Mouse (Mus musculus) liver, embryonic 11.5 days (tissue): ENCODE data around the gene Bco1. TPM values are rescaled to one million over a fixed set of nuclear protein-coding genes. Genes with fewer than 3 reads are reported as not detected.

Source experiments
- ATAC-seq: fragments of 200-750 bp; cut with Nextera tagmentation; replicated peaks from 2 replicates; pipeline ENCODE4 v1.8.0; 2017; ENCODE audit warnings: moderate number of reproducible peaks, mild to moderate bottlenecking, moderate TSS enrichment, moderate library complexity; ENCODE audit not compliant: low FRiP score
- DNase-seq: peaks from one replicate; pipeline ENCODE4 v3.0.0-alpha.2; 2017; ENCODE audit warnings: low spot score
- H3K27ac ChIP-seq: fragments of 300-500 bp; sonication (generic); 2 replicates; pipeline ENCODE4 v1.5.1; 2014; ENCODE audit warnings: mild to moderate bottlenecking, low read depth, low read length, control low read depth
- H3K27me3 ChIP-seq: fragments of 300-500 bp; sonication (generic); replicated peaks from 2 replicates; pipeline ENCODE4 v1.6.1; 2014; ENCODE audit warnings: low read length, mixed read lengths; ENCODE audit not compliant: control insufficient read depth, insufficient read depth
- H3K36me3 ChIP-seq: fragments of 300-500 bp; sonication (generic); 2 replicates; pipeline ENCODE4 v1.6.1; 2014; ENCODE audit warnings: mild to moderate bottlenecking, low read length, moderate library complexity, mixed read lengths; ENCODE audit not compliant: control insufficient read depth, insufficient read depth
- H3K4me1 ChIP-seq: fragments of 300-500 bp; sonication (generic); replicated peaks from 2 replicates; pipeline ENCODE4 v1.6.1; 2014; ENCODE audit warnings: low read length, mixed read lengths; ENCODE audit not compliant: control insufficient read depth, insufficient read depth
- H3K4me2 ChIP-seq: fragments of 300-500 bp; sonication (generic); 2 replicates; pipeline ENCODE4 v1.6.1; 2014; ENCODE audit warnings: mild to moderate bottlenecking, control low read depth, moderate library complexity
- H3K4me3 ChIP-seq: fragments of 300-500 bp; sonication (generic); 2 replicates; pipeline ENCODE4 v1.5.1; 2014; ENCODE audit warnings: low read depth, low read length, control low read depth
- H3K9ac ChIP-seq: fragments of 300-500 bp; sonication (generic); 2 replicates; pipeline ENCODE4 v1.6.1; 2014; ENCODE audit warnings: low read depth, low read length, control low read depth
- H3K9me3 ChIP-seq: fragments of 300-500 bp; sonication (generic); 2 replicates; pipeline ENCODE4 v1.6.1; 2016; ENCODE audit warnings: low read length, inconsistent platforms, mixed read lengths; ENCODE audit not compliant: control insufficient read depth
- WGBS: fragments of 180-500 bp; shearing (Covaris S2); extraction: QIAGEN DNeasy Blood & Tissue Kit; methylation state at CpG from one replicate; pipeline ENCODE4 v1.1.7; 2014; 5-methylcytosine and 5-hydroxymethylcytosine counted together
- polyA plus RNA-seq: library from polyadenylated mRNA; unstranded; fragments of >200 nt; fragmentation: Nextera tagmentation; extraction: Ambion mirVana; gene quantifications from 2 replicates; pipeline ENCODE4 v1.2.1, GENCODE M21; 2014

Gene Bco1
- polyA plus RNA-seq: 11.3 and 11.9 TPM in 2 replicates

- no peak within 1 kb of the TSS for H3K27ac ChIP-seq
- H3K36me3 ChIP-seq: no peaks in the 10 kb centered on the region
- peak within 1 kb of the TSS; percentile 42 for H3K4me2 ChIP-seq
- 0 out of 2 replicates have a peak within 1 kb of the TSS, but pooled peaks have one; percentile 23 for H3K4me3 ChIP-seq
- 75% methylated on average over 12 of the region's 12 CpGs for WGBS
- no peak within 1 kb of the TSS for H3K9ac ChIP-seq
- no peaks in the 10 kb centered on the region for H3K27me3 ChIP-seq
- ATAC-seq: no peak; the same call in 1 of the 2 replicates
- H3K9me3 ChIP-seq: no peaks in the 10 kb centered on the region
- peaks cover under 1% of the 10 kb centered on the region; the same call in 1 of the 2 replicates for H3K4me1 ChIP-seq
- DNase-seq: no peak
These were observed at the start of gene Bco1 for GRCm38 (mm10) chr8:117095647-117096046. Gene Bco1, plus strand, starts transcription at chr8:117095854.

- no peak overlapping the region for H3K27ac ChIP-seq
- no peak overlapping the region for H3K9ac ChIP-seq
- DNase-seq: no peak
- no peaks in the 10 kb centered on the region for H3K27me3 ChIP-seq
- no peak for ATAC-seq
- H3K9me3 ChIP-seq: no peaks in the 10 kb centered on the region
- no peaks in the 10 kb centered on the region for H3K4me1 ChIP-seq
- no peak overlapping the region for H3K4me2 ChIP-seq
- WGBS: 58% methylated on average over 7 of the region's 7 CpGs
- H3K36me3 ChIP-seq: no peaks in the 10 kb centered on the region
- no peak overlapping the region for H3K4me3 ChIP-seq
These were observed 46.2 kb upstream of the Bco1 start for GRCm38 (mm10) chr8:117049444-117049843.

- 59% methylated on average over 9 of the region's 9 CpGs for WGBS
- 0 out of 2 replicates have a peak overlapping the region, but pooled peaks have one; percentile 7 for H3K9ac ChIP-seq
- H3K4me2 ChIP-seq: no peak overlapping the region
- no peaks in the 10 kb centered on the region for H3K36me3 ChIP-seq
- no peak for DNase-seq
- no peak overlapping the region for H3K4me3 ChIP-seq
- no peak for ATAC-seq
- peaks cover 9% of the 10 kb centered on the region; the same call in 1 of the 2 replicates for H3K4me1 ChIP-seq
- no peak overlapping the region for H3K27ac ChIP-seq
- no peaks in the 10 kb centered on the region for H3K27me3 ChIP-seq
- no peaks in the 10 kb centered on the region for H3K9me3 ChIP-seq
These were observed 44.9 kb upstream of the Bco1 start for GRCm38 (mm10) chr8:117050763-117051162.

- Histone ChIP-seq H3K36me3 (no peaks in the 10 kb centered on the region), H3K27me3 (no peaks in the 10 kb centered on the region), H3K4me1 (peaks cover 9% of the 10 kb centered on the region; the same call in 1 of the 2 replicates), H3K27ac (no peak overlapping the region), H3K9ac (0 out of 2 replicates have a peak overlapping the region, but pooled peaks have one; percentile 7), H3K4me2 (no peak overlapping the region), H3K9me3 (no peaks in the 10 kb centered on the region), H3K4me3 (no peak overlapping the region)
- DNase-seq (no peak), ATAC-seq (no peak)
- WGBS: 55% methylated on average over 9 of the region's 9 CpGs
These were observed 44.3 kb upstream of the Bco1 start for GRCm38 (mm10) chr8:117051316-117051715.

- H3K9me3 ChIP-seq: no peaks in the 10 kb centered on the region
- no peak overlapping the region for H3K27ac ChIP-seq
- no peak overlapping the region for H3K9ac ChIP-seq
- H3K4me2 ChIP-seq: no peak overlapping the region
- WGBS: 66% methylated on average over 12 of the region's 12 CpGs
- H3K36me3 ChIP-seq: no peaks in the 10 kb centered on the region
- 0 out of 2 replicates have a peak, but pooled peaks have one; percentile 38 for ATAC-seq
- H3K4me3 ChIP-seq: no peak overlapping the region
- no peak for DNase-seq
- peaks cover 9% of the 10 kb centered on the region; the same call in 1 of the 2 replicates for H3K4me1 ChIP-seq
- no peaks in the 10 kb centered on the region for H3K27me3 ChIP-seq
These were observed 42.2 kb upstream of the Bco1 start for GRCm38 (mm10) chr8:117053135-117054079.

GRCm38 (mm10) chr8:117054146-117054545 lies 41.5 kb upstream of the Bco1 start:
- Histone ChIP-seq H3K4me1 (peaks cover 9% of the 10 kb centered on the region; the same call in 1 of the 2 replicates), H3K4me2 (no peak overlapping the region), H3K36me3 (no peaks in the 10 kb centered on the region), H3K4me3 (no peak overlapping the region), H3K27me3 (no peaks in the 10 kb centered on the region), H3K9ac (no peak overlapping the region), H3K9me3 (no peaks in the 10 kb centered on the region), H3K27ac (no peak overlapping the region)
- no peak for ATAC-seq
- no peak for DNase-seq
- 89% methylated on average over 3 of the region's 3 CpGs for WGBS

GRCm38 (mm10) chr8:117055097-117055496 lies 40.6 kb upstream of the Bco1 start:
- WGBS: 29% methylated on average over 6 of the region's 6 CpGs
- H3K4me1 ChIP-seq: peaks cover 9% of the 10 kb centered on the region; the same call in 1 of the 2 replicates

GRCm38 (mm10) chr8:117059021-117059420 lies 36.6 kb upstream of the Bco1 start:
- H3K4me2 ChIP-seq: no peak overlapping the region
- DNase-seq (no peak), ATAC-seq (no peak)
- H3K36me3 ChIP-seq: no peaks in the 10 kb centered on the region
- peaks cover 9% of the 10 kb centered on the region; the same call in 1 of the 2 replicates for H3K4me1 ChIP-seq
- no peaks in the 10 kb centered on the region for H3K9me3 ChIP-seq
- no peaks in the 10 kb centered on the region for H3K27me3 ChIP-seq
- 71% methylated on average over 7 of the region's 7 CpGs for WGBS
- no peak overlapping the region for H3K4me3 ChIP-seq
- H3K27ac ChIP-seq: no peak overlapping the region
- no peak overlapping the region for H3K9ac ChIP-seq

More at GRCm38 (mm10) chr8:117055097-117055496, 40.6 kb upstream of the Bco1 start:
- Histone ChIP-seq H3K27me3 (no peaks in the 10 kb centered on the region), H3K9ac (no peak overlapping the region), H3K9me3 (no peaks in the 10 kb centered on the region), H3K4me3 (no peak overlapping the region), H3K36me3 (no peaks in the 10 kb centered on the region), H3K4me2 (no peak overlapping the region), H3K27ac (no peak overlapping the region)
- no peak; the same call in 1 of the 2 replicates for ATAC-seq
- no peak for DNase-seq
